Mouse (Mus musculus): ENCODE measurements around the gene Urad. TPM values are rescaled to one million over a fixed set of nuclear protein-coding genes. Genes with fewer than 3 reads are reported as not detected.

Gene Urad
- polyA plus RNA-seq, 1 experiment from 2014 or later = not detected

GRCm38 (mm10) chr5:147317991-147318390, 4.2 kb downstream of the Urad start:
- peaks cover 91% of the 10 kb centered on the region for H3K27me3 ChIP-seq
- H3K4me1 ChIP-seq (replicated peaks) = peaks cover 8% of the 10 kb centered on the region
- no peak overlapping the region for H3K4me3 ChIP-seq
- no peaks in the 10 kb centered on the region for H3K36me3 ChIP-seq
- WGBS = 19% methylated on average over 7 of the region's 7 CpGs
- ATAC-seq (ENCODE audit: low FRiP score, low read depth) = no peak
- no peak overlapping the region for H3K27ac ChIP-seq (replicated peaks)
- no peak overlapping the region for H3K9ac ChIP-seq
- no peaks in the 10 kb centered on the region for H3K9me3 ChIP-seq
- no peak overlapping the region for H3K4me2 ChIP-seq

GRCm38 (mm10) chr5:147317321-147317720, 4.9 kb downstream of the Urad start:
- H3K9ac ChIP-seq = no peak overlapping the region
- H3K4me3 ChIP-seq = no peak overlapping the region
- WGBS = 2% methylated on average over 7 of the region's 7 CpGs
- no peaks in the 10 kb centered on the region for H3K9me3 ChIP-seq
- H3K4me2 ChIP-seq = no peak overlapping the region
- no peak overlapping the region for H3K27ac ChIP-seq (replicated peaks)
- no peak for ATAC-seq (ENCODE audit: low FRiP score, low read depth)
- peaks cover 8% of the 10 kb centered on the region for H3K4me1 ChIP-seq (replicated peaks)
- peaks cover 90% of the 10 kb centered on the region for H3K27me3 ChIP-seq
- H3K36me3 ChIP-seq = no peaks in the 10 kb centered on the region

GRCm38 (mm10) chr5:147315432-147316075, 6.7 kb downstream of the Urad start:
- Histone ChIP-seq H3K4me2 (0 out of 2 replicates have a peak overlapping the region, but pooled peaks have one; percentile 8), H3K27ac (replicated peaks) (no peak overlapping the region), H3K27me3 (peaks cover 94% of the 10 kb centered on the region), H3K9ac (no peak overlapping the region), H3K9me3 (no peaks in the 10 kb centered on the region), H3K4me1 (replicated peaks) (peaks cover 8% of the 10 kb centered on the region), H3K4me3 (no peak overlapping the region), H3K36me3 (no peaks in the 10 kb centered on the region)
- no peak for ATAC-seq (ENCODE audit: low FRiP score, low read depth)
- WGBS = under 1% methylated on average over 25 of the region's 25 CpGs

DNA sequence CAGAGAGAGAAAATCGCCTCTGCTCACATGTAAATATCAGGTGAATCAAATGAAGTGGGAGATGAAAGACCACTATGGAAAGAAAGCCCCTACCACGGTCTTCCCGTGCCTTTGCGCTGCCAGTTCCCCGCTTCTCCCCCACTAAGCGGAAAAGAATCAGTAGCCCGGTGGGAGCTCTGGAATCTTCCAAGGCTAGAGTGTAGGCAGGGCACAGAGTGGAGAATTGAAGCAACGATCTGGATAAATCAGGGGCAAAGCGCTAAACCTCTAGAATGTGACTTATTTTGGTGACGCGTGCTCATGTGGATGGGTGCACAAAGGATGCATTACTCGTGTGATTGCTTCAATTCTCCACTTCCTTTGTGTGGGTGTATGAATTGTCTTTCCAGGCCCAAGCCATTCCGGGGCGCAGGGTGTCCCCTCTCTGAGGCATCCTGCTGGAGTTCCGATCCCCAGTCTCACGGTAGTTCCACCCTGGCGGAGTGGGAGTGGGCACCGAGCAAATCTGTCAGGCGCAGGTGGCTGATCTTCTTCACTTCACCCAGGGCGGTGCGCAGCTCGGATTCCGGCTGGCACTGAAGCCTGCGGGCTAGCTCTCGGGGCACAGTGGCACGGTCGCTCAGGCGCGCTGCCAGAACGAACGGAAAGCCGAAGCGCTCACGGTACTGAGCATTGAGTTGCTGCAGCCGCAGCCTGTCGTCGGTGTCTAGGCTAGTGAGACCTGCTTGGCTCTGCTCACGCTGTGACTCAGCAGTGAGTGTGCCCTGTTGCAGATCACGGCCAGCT, 7.4 kb downstream of the Urad start:
- no peak for ATAC-seq (ENCODE audit: low FRiP score, low read depth)
- WGBS = 1% methylated on average over 39 of the region's 39 CpGs
- H3K4me1 ChIP-seq (replicated peaks) = peaks cover 8% of the 10 kb centered on the region

DNA sequence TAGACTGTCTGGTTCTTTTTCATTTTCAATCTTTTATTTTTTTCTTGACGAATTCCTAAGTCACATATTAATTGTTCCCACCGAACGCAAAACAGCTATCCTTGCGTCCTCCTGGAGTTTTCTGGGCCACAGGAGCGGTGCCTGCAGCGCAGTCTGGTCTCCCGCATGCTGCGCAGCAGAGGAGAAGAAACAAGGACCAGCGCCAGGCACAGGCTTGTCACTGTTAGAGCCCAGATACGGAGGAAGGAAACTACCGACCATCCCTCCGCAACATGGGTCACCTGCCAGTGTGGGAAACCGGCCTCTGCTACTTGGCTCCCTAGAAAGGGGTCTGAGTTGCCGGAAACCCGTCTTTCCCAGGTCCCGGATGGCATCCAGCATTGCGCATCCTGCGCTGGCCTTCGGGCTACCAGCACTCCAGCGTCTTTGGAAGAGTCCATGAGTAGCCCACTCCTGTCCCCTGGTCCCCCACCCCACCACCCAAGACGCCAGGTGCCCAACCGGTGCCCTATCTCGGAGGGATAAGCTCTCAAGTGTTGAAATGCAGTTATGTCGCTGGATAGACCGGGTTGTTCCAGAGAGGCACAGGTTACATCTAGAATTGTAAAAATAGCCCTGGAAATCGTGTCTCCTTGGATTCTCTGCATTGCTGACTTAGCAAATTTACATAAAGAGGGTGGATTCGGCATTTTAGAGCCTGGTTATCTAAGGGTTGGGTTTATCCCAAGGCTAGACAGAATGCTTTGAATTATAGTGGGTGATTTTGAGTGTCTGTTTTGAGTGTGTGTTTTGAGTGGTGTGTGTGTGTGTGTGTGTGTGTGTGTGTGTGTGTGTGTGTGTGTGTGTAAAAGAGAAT, 9.2 kb downstream of the Urad start:
- Histone ChIP-seq H3K9ac (no peak overlapping the region), H3K4me3 (no peak overlapping the region), H3K27ac (replicated peaks) (no peak overlapping the region), H3K9me3 (no peaks in the 10 kb centered on the region), H3K27me3 (peaks cover 99% of the 10 kb centered on the region), H3K4me2 (no peak overlapping the region), H3K36me3 (no peaks in the 10 kb centered on the region), H3K4me1 (replicated peaks) (peaks cover 8% of the 10 kb centered on the region)
- ATAC-seq (ENCODE audit: low FRiP score, low read depth) = no peak
- 2% methylated on average over 27 of the region's 27 CpGs for whole genome bisulfite sequencing

More for the DNA sequence above, 7.4 kb downstream of the Urad start:
- Histone ChIP-seq H3K9ac (no peak overlapping the region), H3K9me3 (no peaks in the 10 kb centered on the region), H3K4me3 (no peak overlapping the region), H3K27me3 (peaks cover 94% of the 10 kb centered on the region), H3K4me2 (0 out of 2 replicates have a peak overlapping the region, but pooled peaks have one; percentile 8), H3K36me3 (no peaks in the 10 kb centered on the region), H3K27ac (replicated peaks) (no peak overlapping the region)

- 0% methylated on average over 2 of the region's 2 CpGs for WGBS
- Histone ChIP-seq H3K27ac (replicated peaks) (no peak overlapping the region), H3K36me3 (no peaks in the 10 kb centered on the region), H3K9me3 (no peaks in the 10 kb centered on the region), H3K4me1 (replicated peaks) (peaks cover 13% of the 10 kb centered on the region), H3K27me3 (peaks cover 98% of the 10 kb centered on the region), H3K9ac (no peak overlapping the region), H3K4me2 (no peak overlapping the region), H3K4me3 (no peak overlapping the region)
- ATAC-seq (ENCODE audit: low FRiP score, low read depth) = no peak
Measured at GRCm38 (mm10) chr5:147309786-147310185, 12.5 kb downstream of the Urad start.

DNA sequence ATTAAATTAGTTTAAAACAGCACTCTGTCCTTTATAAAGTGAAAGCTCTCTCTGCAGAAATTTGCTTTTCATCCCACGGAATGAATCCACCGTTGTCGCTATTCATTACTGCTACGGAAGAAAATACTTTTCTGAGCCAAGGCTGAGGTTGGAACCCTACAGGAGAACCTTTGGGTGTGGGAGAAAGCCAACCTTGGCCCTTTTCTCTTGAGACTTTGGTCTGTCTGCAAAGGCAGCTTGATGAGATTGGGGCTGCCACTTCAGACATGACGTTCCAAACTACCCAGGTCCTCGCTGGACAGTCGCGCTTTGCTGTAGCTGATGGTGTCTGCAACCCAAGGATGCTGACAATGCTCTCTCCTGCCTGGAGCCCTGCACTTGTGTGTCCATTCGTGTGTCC, 13.8 kb downstream of the Urad start:
- H3K4me1 ChIP-seq (replicated peaks) = peaks cover 12% of the 10 kb centered on the region
- no peak overlapping the region for H3K4me3 ChIP-seq
- peaks cover 99% of the 10 kb centered on the region for H3K27me3 ChIP-seq
- no peaks in the 10 kb centered on the region for H3K36me3 ChIP-seq
- no peak overlapping the region for H3K4me2 ChIP-seq
- ATAC-seq (ENCODE audit: low FRiP score, low read depth) = no peak
- H3K9me3 ChIP-seq = no peaks in the 10 kb centered on the region
- H3K27ac ChIP-seq (replicated peaks) = no peak overlapping the region
- H3K9ac ChIP-seq = no peak overlapping the region
- WGBS = 9% methylated on average over 9 of the region's 9 CpGs

GRCm38 (mm10) chr5:147307398-147307785, 14.8 kb downstream of the Urad start:
- under 1% methylated on average over 9 of the region's 12 CpGs for WGBS
- Histone ChIP-seq H3K4me1 (replicated peaks) (peaks cover 12% of the 10 kb centered on the region), H3K4me2 (no peak overlapping the region), H3K27me3 (peaks cover 99% of the 10 kb centered on the region), H3K9ac (no peak overlapping the region), H3K27ac (replicated peaks) (no peak overlapping the region), H3K9me3 (no peaks in the 10 kb centered on the region), H3K4me3 (no peak overlapping the region), H3K36me3 (no peaks in the 10 kb centered on the region)
- ATAC-seq (ENCODE audit: low FRiP score, low read depth) = no peak

DNA sequence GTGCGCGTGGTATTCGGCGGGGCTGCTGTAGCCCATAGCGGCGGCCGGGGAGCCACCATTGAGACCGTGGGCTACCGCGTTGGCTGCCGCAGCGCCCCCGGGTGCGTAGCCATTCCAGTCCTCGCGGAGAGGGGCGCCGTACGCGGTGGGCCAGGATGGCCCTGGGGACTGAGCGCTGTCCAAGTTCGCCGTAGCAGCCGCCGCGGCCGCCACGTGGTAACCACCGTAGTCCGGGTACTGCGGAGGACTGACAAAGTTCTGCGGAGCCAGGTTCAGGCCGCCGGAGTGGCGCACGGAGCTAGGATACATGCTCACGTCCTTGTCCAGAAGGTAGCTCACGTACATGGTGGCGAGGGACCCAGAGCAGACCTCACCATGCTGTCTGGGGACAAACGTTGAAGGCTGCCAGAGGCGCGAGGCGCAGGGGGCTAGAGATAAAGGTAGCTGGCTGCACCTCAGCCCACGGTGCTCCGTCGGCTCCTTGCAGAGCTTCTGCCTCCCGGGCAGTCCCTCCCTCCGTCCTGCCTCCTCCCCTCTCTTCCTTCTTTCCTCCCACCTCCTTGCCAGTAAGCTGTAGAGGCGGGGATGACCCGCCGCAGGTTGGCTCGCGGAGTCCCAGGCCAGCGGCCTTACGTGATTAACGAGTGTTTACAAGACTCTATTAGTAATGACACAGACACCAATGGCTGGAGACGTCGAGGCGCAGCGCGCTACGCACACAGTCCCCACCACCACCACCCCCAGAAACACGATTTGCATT, 15.4 kb downstream of the Urad start, which contains the start of gene Cdx2:
Gene Cdx2 (minus strand): TSS at position 633 of the 760 bp plus-strand sequence.
- H3K4me3 ChIP-seq = 0 out of 2 replicates have a peak within 1 kb of the TSS, but pooled peaks have one; percentile 5

GRCm38 (mm10) chr5:147305856-147306637, 16.2 kb downstream of the Urad start:
- WGBS = under 1% methylated on average over 58 of the region's 58 CpGs
- H3K9me3 ChIP-seq = no peaks in the 10 kb centered on the region
- ATAC-seq (ENCODE audit: low FRiP score, low read depth) = no peak
- no peaks in the 10 kb centered on the region for H3K36me3 ChIP-seq
- no peak overlapping the region for H3K27ac ChIP-seq (replicated peaks)
- peaks cover 98% of the 10 kb centered on the region for H3K27me3 ChIP-seq
- H3K4me2 ChIP-seq = no peak overlapping the region
- H3K4me1 ChIP-seq (replicated peaks) = peaks cover 12% of the 10 kb centered on the region
- H3K4me3 ChIP-seq = 0 out of 2 replicates have a peak overlapping the region, but pooled peaks have one; percentile 5
- H3K9ac ChIP-seq = no peak overlapping the region

More for the DNA sequence above, 15.4 kb downstream of the Urad start, which contains the start of gene Cdx2:
- Histone ChIP-seq H3K9me3 (no peaks in the 10 kb centered on the region), H3K9ac (no peak within 1 kb of the TSS), H3K36me3 (no peaks in the 10 kb centered on the region), H3K27me3 (peaks cover 99% of the 10 kb centered on the region), H3K4me2 (no peak within 1 kb of the TSS), H3K4me1 (replicated peaks) (peaks cover 12% of the 10 kb centered on the region), H3K27ac (replicated peaks) (no peak within 1 kb of the TSS)
- ATAC-seq (ENCODE audit: low FRiP score, low read depth) = no peak
- WGBS = under 1% methylated on average over 63 of the region's 63 CpGs
